Mouse (Mus musculus) spleen, adult 2 months (tissue): ENCODE results near the gene Helq. TPM values are rescaled to one million over a fixed set of nuclear protein-coding genes. Genes with fewer than 3 reads are reported as not detected.
A peak's percentile ranks its signal among the peaks of the same experiment; 100 is the strongest.

ENCODE experiments used
- DNase-seq, 2 experiments: peaks; one replicate each; pipeline versions ENCODE4 v3.0.0 to v3.0.0-alpha.2; 2012 to 2021; ENCODE audit warnings: low spot score in 2 of 2, low read depth in 1 of 2
- H3K27ac ChIP-seq: fragments of 200-500 bp; 2 replicates; pipeline ENCODE4 v1.5.1; 2012; ENCODE audit warnings: low read length, inconsistent platforms; ENCODE audit not compliant: insufficient read depth
- H3K27me3 ChIP-seq: fragments of 200-500 bp; 2 replicates; pipeline ENCODE4 v1.6.1; 2012; ENCODE audit warnings: mild to moderate bottlenecking, moderate library complexity, low read length, inconsistent platforms; ENCODE audit not compliant: control insufficient read depth, insufficient read depth
- H3K36me3 ChIP-seq: fragments of 200-500 bp; 2 replicates; pipeline ENCODE4 v1.6.1; 2012; ENCODE audit warnings: mild to moderate bottlenecking, low read length, inconsistent platforms; ENCODE audit not compliant: control insufficient read depth, insufficient read depth
- H3K4me1 ChIP-seq: fragments of 200-500 bp; 2 replicates; pipeline ENCODE4 v1.6.1; 2011; ENCODE audit warnings: inconsistent platforms; ENCODE audit not compliant: control insufficient read depth, insufficient read depth, insufficient read length
- H3K4me3 ChIP-seq: fragments of 200-500 bp; 2 replicates; pipeline ENCODE4 v1.5.1; 2011; ENCODE audit warnings: mild to moderate bottlenecking, inconsistent platforms; ENCODE audit not compliant: insufficient read depth, insufficient read length; ENCODE audit errors: extremely low read depth
- CTCF ChIP-seq: fragments of 200-500 bp; IDR thresholded peaks from 2 replicates; pipeline ENCODE4 v1.5.1; 2011; ENCODE audit warnings: mild to moderate bottlenecking, inconsistent platforms; ENCODE audit not compliant: insufficient read depth, insufficient read length, insufficient replicate concordance; ENCODE audit errors: extremely low read depth
- POLR2A ChIP-seq: fragments of 200-500 bp; IDR thresholded peaks from 2 replicates; pipeline ENCODE4 v1.6.1; 2011; ENCODE audit warnings: low read depth, low read length, inconsistent platforms
- WGBS: fragments of 180-500 bp; shearing (Covaris S2); methylation state at CpG from one replicate; pipeline ENCODE4 v1.1.7; 2018; 5-methylcytosine and 5-hydroxymethylcytosine counted together
- polyA plus RNA-seq: library from polyadenylated mRNA; depleted of rRNA; stranded (reverse); fragments of >200 nt; gene quantifications from 2 replicates; pipeline ENCODE4 v1.2.3, GENCODE M21; 2012; rRNA removed

Gene Helq
- polyA plus RNA-seq, result 7.2 and 8.8 TPM in 2 replicates

GRCm38 (mm10) chr5:100798165-100798860 lies at the start of gene Helq, which contains the start of gene Mrps18c:
Helq (minus strand) TSS chr5:100798598.
Mrps18c (plus strand) TSS chr5:100798627.
- peak; percentile 70 to 82 for DNase-seq
- Histone ChIP-seq H3K36me3 (peaks cover 5% of the 10 kb centered on the region), H3K4me3 (peak within 1 kb of the TSS; percentile 91), H3K27ac (no peak within 1 kb of the TSS), H3K27me3 (no peaks in the 10 kb centered on the region), H3K4me1 (no peaks in the 10 kb centered on the region)
- TF ChIP-seq CTCF (no peak), POLR2A (no peak; the same call in 1 of the 2 replicates)
- WGBS, result under 1% methylated on average over 67 of the region's 67 CpGs

DNA sequence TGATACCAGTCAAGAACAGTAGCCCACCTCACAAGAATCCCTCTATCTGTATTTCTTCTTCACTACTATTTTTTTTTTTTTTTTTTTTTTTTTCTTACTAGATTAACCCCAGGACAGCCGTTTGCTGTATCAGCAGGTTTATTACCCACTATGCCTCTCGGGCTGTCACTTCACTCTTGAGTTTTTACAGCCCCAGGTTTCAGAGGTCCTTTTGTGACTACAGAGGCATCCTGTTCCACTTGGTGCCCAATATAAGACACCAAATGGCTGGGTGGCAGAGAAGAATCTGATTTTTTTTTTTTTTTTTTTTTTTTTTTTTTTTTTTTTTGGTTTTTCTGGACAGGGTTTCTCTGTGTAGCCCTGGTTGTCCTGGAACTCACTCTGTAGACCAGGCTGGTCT lies 48.7 kb upstream of the Helq start:
- H3K4me3 ChIP-seq, result peak overlapping the region; percentile 68; the same call in 1 of the 2 replicates
- H3K4me1 ChIP-seq, result 0 out of 2 replicates have a peak, but pooled peaks cover 4% of the 10 kb centered on the region
- DNase-seq, result no peak
- H3K27ac ChIP-seq, result no peak overlapping the region
- H3K36me3 ChIP-seq, result no peaks in the 10 kb centered on the region
- WGBS, result 3% methylated on average over 2 of the region's 2 CpGs
- no peaks in the 10 kb centered on the region for H3K27me3 ChIP-seq
- TF ChIP-seq CTCF, result no peak
- no peak for TF ChIP-seq POLR2A

DNA sequence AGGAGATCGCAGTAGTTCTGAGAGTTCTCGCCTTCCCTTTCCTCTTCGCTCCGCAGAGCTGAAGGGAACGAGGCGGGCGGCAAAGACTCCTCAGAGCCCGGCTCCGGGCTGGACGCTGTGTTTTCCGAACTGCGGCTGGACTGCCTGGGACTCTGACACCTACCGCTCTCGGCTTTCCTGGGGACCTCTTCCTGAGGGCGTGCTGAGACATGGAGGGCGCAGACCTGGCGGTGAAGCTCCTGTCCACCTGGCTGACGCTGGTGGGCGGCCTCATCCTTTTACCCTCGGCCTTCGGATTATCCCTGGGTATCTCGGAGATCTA lies 48.2 kb upstream of the Helq start:
- no peaks in the 10 kb centered on the region for H3K27me3 ChIP-seq
- DNase-seq, result no peak
- peak overlapping the region; percentile 21; the same call in 1 of the 2 replicates for H3K27ac ChIP-seq
- TF ChIP-seq CTCF, result no peak
- no peak for TF ChIP-seq POLR2A
- peak overlapping the region; percentile 68 for H3K4me3 ChIP-seq
- 1% methylated on average over 22 of the region's 22 CpGs for WGBS
- H3K4me1 ChIP-seq, result 0 out of 2 replicates have a peak, but pooled peaks cover 4% of the 10 kb centered on the region
- H3K36me3 ChIP-seq, result no peaks in the 10 kb centered on the region

- TF ChIP-seq CTCF, result no peak
- TF ChIP-seq POLR2A, result no peak
- Histone ChIP-seq H3K4me3 (peak overlapping the region; percentile 68), H3K36me3 (no peaks in the 10 kb centered on the region), H3K4me1 (0 out of 2 replicates have a peak, but pooled peaks cover 4% of the 10 kb centered on the region), H3K27ac (peak overlapping the region; percentile 21; the same call in 1 of the 2 replicates), H3K27me3 (no peaks in the 10 kb centered on the region)
- WGBS, result under 1% methylated on average over 52 of the region's 52 CpGs
- DNase-seq, result peak in 1 of 2 experiments; percentile 68
Measured at GRCm38 (mm10) chr5:100845848-100846598, 47.6 kb upstream of the Helq start.

DNA sequence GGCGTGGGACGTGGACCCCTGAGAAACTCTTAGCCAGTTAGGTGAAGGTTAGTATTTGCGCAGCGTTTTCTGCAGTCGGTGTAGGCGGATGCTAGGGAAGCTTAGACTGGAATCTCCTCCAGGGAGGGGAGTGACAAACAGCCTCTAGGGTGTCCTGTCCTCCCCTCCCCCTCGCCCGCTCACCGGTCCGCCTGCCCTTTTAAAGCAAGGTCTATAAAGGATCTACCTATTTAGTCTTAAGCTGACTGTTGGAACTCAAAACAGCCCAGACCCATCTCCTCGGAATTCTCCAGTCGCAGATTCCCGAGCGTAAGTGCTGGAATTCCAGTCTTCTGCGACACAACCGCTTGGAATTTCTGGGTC lies 47.1 kb upstream of the Helq start, which contains the start of gene Gpat3:
Gene Gpat3, plus strand, starts transcription at position 229 of the 363 bp plus-strand sequence.
- DNase-seq, result no peak
- Histone ChIP-seq H3K27ac (peak within 1 kb of the TSS; percentile 21; the same call in 1 of the 2 replicates), H3K27me3 (no peaks in the 10 kb centered on the region)

DNA sequence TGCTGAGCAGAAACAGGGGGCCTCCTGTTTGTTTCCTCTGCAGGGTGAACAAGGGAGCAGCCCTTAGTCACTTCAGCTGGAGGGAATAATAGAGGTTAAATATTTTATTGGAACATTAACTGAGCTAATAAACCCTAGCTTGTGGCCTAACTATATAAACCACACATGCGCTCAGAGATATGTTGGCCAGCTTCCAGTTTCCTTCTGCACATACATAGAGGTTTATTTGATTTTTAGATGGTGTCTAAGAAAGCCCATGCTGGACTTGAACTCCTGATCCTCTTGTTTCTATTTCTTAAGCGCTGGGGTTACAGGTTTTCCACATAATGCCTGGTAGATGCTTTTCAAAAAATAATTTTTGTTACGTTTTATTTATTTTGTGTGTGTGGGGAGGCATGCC lies 46.1 kb upstream of the Helq start:
- Histone ChIP-seq H3K4me1 (0 out of 2 replicates have a peak, but pooled peaks cover 4% of the 10 kb centered on the region), H3K4me3 (no peak overlapping the region), H3K27me3 (no peaks in the 10 kb centered on the region), H3K36me3 (no peaks in the 10 kb centered on the region), H3K27ac (no peak overlapping the region)
- TF ChIP-seq CTCF (no peak), POLR2A (no peak)
- DNase-seq, result no peak
- 68% methylated on average over 3 of the region's 3 CpGs for WGBS

More for the DNA sequence above, 47.1 kb upstream of the Helq start, which contains the start of gene Gpat3:
- 3% methylated on average over 16 of the region's 16 CpGs for WGBS
- 0 out of 2 replicates have a peak, but pooled peaks cover 4% of the 10 kb centered on the region for H3K4me1 ChIP-seq
- H3K36me3 ChIP-seq, result no peaks in the 10 kb centered on the region
- H3K4me3 ChIP-seq, result peak within 1 kb of the TSS; percentile 68
- TF ChIP-seq POLR2A (no peak), CTCF (no peak)
